Mouse (Mus musculus) olfactory bulb, adult 2 months (tissue): ENCODE measurements around the gene Nploc4. TPM values are rescaled to one million over a fixed set of nuclear protein-coding genes. Genes with fewer than 3 reads are reported as not detected.
A peak's percentile ranks its signal among the peaks of the same experiment; 100 is the strongest.
"Not testable (repeated sequence)": the region's sequence is repeated elsewhere in the genome, so short reads cannot be mapped to it uniquely, and the experiment has no call there.

Experiments used
- H3K27ac ChIP-seq: fragments of 200-500 bp; 2 replicates; pipeline ENCODE4 v1.5.1; 2012; ENCODE audit warnings: low read depth, low read length; ENCODE audit not compliant: insufficient read depth
- H3K4me1 ChIP-seq: fragments of 200-500 bp; 2 replicates; pipeline ENCODE4 v1.6.1; 2012; ENCODE audit warnings: low read length; ENCODE audit not compliant: control insufficient read depth, insufficient read depth
- H3K4me3 ChIP-seq: fragments of 200-500 bp; 2 replicates; pipeline ENCODE4 v1.5.1; 2012; ENCODE audit warnings: mild to moderate bottlenecking, low read depth, low read length, moderate library complexity; ENCODE audit not compliant: insufficient read depth
- CTCF ChIP-seq: fragments of 200-500 bp; IDR thresholded peaks from 2 replicates; pipeline ENCODE4 v1.5.1; 2012; ENCODE audit warnings: low read depth, mild to moderate bottlenecking, low read length, moderate library complexity; ENCODE audit not compliant: insufficient read depth
- POLR2A ChIP-seq: fragments of 200-500 bp; IDR thresholded peaks from 2 replicates; pipeline ENCODE4 v1.6.1; 2012; ENCODE audit warnings: mild to moderate bottlenecking, low read depth, low read length, moderate library complexity; ENCODE audit not compliant: insufficient read depth
- WGBS: fragments of 180-500 bp; shearing (Covaris S2); methylation state at CpG from one replicate; pipeline ENCODE4 v1.1.7; 2018; 5-methylcytosine and 5-hydroxymethylcytosine counted together
- polyA plus RNA-seq: library from polyadenylated mRNA; stranded (reverse); fragments of >200 nt; gene quantifications from 2 replicates; pipeline ENCODE4 v1.2.4, GENCODE M21; 2012; ENCODE audit warnings: low replicate concordance; ENCODE audit not compliant: missing spikeins, insufficient read depth, insufficient read length

The Nploc4 gene
- polyA plus RNA-seq, 1 experiment: not detected

DNA sequence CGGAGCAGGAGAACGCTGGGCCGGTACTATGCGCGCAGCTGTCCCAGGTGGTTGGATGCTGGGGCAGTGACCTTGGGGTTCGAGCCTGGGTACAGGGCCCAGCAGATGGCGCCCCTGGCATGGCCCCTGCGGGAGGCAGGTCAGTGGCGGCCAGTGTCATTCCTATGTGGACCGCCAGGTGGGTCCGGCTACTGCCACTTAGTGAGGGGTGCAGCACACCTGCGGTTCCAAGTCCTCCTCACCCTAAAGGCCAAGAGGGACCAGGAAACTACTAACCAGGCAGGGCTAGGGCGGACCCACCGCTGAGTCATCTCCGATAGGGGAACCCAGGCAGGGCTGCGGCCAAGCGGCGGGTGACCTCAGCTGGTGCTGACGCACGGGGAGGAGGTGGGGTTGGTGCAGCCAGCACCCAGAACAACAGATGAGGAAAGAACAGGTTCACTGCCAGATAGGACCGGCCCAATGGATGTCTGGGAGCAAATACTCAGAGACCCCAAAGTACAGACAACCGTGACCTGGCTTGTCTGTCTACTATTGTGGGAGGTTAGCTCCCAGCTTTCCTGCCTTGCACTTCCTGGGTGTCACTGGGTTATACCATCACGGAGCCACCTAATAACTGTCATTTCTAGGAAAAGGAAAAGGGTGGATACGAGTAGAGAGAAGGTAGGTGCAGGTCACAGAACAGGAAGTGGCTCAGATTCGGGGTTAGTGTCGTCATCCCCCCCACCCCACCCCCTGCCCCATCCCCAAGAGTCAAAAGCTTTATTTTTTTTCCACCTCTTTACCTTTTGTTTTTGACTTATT lies 83.8 kb downstream of the Nploc4 start:
- H3K4me3 ChIP-seq: no peak overlapping the region
- 30% methylated on average over 26 of the region's 26 CpGs for WGBS
- H3K4me1 ChIP-seq: peaks cover 45% of the 10 kb centered on the region
- no peak overlapping the region for H3K27ac ChIP-seq
- TF ChIP-seq POLR2A (no peak), CTCF (peak; percentile 50; the same call in 1 of the 2 replicates)

DNA sequence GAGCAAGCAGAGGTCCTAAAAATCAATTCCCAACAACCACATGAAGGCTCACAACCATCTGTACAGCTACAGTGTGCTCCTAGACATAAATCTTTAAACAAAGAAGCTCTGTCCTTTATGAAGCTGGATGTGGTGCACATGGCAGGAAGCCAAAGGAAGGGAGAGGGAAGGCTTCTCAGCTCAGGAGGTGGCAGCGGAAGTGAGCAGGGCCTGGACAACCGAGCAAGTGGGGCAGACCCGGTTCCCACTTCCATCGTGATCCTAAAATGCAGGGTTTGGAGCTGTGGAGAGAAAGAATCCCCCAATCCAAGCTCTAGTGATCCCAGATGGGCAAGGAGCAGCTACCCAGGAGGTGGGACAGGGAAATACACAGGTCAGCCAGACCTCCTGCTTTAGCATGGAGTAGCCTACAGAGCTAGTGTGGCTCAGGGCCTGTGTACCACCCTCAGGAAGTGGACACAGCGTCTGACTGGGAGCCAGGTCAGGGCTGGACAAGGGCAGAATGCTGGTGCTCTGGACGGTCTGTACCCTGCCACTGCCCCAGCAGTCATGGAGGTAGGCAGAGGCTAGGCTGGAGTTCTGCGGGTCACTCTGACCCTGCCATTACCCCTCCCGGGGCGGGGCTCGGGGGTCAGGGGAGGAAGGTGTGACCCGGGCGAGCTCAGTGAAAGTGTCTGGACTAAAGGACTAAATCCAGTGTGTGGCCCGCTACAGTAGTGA lies 84.8 kb downstream of the Nploc4 start:
- 61% methylated on average over 13 of the region's 13 CpGs for WGBS
- TF ChIP-seq POLR2A (no peak), CTCF (no peak)
- Histone ChIP-seq H3K4me3 (no peak overlapping the region), H3K4me1 (peaks cover 35% of the 10 kb centered on the region), H3K27ac (no peak overlapping the region; the same call in 1 of the 2 replicates)

DNA sequence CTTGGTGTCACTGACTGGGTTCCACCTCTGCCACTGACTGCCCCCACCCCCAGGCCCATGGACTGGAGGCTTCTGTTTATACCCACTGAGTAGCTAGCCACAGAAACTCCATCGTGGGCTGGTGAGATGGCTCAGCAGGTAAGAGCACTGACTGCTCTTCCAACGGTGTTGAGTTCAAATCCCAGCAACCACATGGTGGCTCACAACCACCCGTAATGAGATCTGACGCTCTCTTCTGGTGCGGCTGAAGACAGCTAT lies 85.5 kb downstream of the Nploc4 start:
- 85% methylated on average over 5 of the region's 5 CpGs for WGBS
- H3K4me3 ChIP-seq, H3K27ac ChIP-seq: not testable (repeated sequence)
- H3K4me1 ChIP-seq: peaks cover 31% of the 10 kb centered on the region

DNA sequence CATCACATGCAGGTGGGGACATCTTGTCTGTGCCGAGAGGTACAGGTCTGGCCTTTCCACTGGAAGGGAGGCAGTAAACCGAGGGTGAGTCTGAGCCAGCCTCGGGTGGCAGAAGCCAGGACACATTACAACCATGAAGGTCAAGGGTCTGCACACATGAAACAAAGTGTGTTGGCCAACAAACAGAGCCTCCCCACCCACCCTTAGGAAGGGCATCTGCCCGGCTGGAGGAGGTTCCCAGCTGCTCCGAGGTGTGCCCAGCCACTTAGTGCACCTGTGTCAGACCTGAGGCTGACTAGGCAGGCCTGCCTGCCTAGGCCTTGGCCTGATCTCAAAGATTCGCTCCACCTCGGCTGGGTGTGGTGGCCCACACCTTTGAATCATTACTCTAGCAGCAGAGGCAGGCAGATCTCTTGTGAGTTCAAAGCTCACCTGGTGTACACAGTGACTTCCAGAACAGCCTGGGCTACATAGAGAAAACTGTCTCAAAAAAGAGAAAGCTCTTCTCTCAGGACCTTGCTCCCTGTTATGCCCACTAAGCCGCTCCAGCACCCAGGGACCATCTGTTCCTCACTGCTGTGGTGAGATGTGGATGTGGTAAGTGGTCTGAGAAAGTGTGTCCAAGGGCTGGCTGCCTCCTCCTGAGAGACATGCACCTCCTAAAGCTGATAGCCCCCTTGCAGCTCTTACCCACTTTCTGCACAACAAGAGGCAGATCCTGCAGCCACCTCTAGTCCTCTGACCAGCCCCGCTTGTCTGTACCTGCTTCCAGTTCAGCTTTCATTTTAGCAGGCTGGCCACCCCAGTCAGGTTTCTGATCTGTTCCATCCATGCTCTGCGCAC lies 86.0 kb downstream of the Nploc4 start:
- H3K27ac ChIP-seq: no peak overlapping the region

DNA sequence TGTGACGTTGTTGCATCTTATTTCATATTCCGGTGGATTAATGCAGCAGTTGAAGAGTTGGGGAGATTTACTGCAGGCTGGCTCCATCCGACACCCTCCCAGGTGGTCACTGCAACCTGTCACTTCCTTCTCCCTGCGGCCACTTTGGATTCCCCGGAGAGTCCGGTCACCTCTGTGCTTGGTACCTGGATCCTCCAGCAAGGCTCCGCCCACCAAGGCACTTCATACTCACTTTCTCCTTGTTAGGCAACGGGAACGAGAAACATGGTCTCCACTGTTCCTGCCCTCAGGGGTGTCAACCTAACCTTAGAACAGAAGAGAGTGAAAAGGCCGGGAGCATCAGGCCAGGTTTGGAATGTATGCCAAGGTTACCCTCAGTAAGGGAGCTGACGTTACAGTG lies 86.8 kb downstream of the Nploc4 start:
- Histone ChIP-seq H3K4me1 (peaks cover 28% of the 10 kb centered on the region), H3K4me3 (no peak overlapping the region), H3K27ac (peak overlapping the region; percentile 49)
- WGBS: 33% methylated on average over 11 of the region's 11 CpGs
- TF ChIP-seq POLR2A: no peak
- no peak for TF ChIP-seq CTCF

More for the DNA sequence above, 86.0 kb downstream of the Nploc4 start:
- no peak for TF ChIP-seq POLR2A
- Histone ChIP-seq H3K4me3 (no peak overlapping the region), H3K4me1 (peaks cover 31% of the 10 kb centered on the region)
- 90% methylated on average over 10 of the region's 10 CpGs for WGBS

DNA sequence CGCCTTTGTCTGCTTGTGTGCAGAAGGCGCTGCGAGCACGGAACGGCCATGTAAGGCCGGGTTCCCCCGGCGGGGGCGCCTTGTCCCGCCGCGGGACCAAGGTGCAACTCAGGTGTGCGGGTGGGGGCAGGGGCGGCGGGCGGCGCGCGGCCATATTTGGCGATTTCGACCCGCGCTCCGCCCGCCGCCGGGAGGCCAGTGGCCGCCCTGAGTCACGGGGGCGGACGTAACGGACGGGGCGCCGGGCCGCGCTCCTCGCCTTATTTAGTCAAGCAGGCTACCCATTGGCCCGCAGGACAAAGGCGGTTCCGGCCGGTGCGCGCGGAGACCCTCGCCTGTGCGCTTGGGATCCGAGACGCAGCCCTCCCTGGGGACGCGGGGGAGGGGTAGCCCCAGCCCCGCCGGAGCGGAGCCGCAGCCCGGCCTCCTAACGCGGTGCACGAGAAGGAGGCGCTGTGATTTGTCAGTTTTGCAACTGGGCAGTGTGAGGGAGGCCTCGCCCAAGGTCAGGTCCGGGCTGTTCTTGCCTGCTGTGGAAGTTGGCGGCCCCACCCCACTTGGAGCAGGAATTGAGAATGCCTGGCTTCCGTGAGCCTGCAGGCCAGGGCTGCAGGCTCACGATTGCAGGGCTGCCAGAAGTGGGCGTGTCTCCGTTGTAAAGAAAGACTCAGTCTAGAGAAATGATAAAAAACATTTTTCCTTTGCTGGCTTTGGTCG lies 87.4 kb downstream of the Nploc4 start:
- H3K4me3 ChIP-seq: peak overlapping the region; percentile 94
- WGBS: 1% methylated on average over 68 of the region's 68 CpGs
- peaks cover 30% of the 10 kb centered on the region for H3K4me1 ChIP-seq
- H3K27ac ChIP-seq: peak overlapping the region; percentile 95
- TF ChIP-seq POLR2A (peak; percentile 47; the same call in 1 of the 2 replicates), CTCF (0 out of 2 replicates have a peak, but pooled peaks have one; percentile 3)

DNA sequence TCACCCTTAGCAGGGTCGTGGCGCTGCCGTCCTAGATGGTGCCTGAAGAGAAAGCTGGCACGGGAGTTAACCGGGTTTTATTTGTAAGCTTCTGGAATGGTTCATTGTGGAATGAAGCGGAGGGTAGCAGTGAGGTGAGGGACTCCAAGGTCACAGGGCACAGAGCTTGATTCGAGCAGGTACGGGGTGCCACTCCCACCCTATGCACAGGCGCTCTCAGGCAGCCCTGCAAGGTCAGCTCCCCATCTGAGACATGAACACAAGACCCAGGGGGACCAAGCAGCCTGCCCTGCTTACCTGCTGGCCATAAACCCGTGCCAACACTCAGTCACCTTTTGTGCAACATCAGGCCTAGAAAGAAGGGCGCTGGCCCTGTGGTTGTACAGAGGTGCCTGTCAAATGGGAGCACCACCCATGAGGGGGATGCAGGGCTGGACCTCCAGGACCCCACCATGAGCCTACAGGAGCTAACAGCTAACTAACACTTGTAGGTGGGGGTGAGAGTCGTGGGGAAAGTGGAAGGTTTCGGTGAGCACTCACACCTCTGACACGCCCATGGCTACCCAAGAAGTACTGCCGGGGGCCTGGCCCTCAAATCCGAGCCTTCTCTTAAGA lies 88.0 kb downstream of the Nploc4 start:
- no peak for TF ChIP-seq POLR2A
- no peak for TF ChIP-seq CTCF
- WGBS: 0% methylated on average over 16 of the region's 16 CpGs
- Histone ChIP-seq H3K27ac (peak overlapping the region; percentile 95), H3K4me1 (peaks cover 30% of the 10 kb centered on the region), H3K4me3 (peak overlapping the region; percentile 94)

DNA sequence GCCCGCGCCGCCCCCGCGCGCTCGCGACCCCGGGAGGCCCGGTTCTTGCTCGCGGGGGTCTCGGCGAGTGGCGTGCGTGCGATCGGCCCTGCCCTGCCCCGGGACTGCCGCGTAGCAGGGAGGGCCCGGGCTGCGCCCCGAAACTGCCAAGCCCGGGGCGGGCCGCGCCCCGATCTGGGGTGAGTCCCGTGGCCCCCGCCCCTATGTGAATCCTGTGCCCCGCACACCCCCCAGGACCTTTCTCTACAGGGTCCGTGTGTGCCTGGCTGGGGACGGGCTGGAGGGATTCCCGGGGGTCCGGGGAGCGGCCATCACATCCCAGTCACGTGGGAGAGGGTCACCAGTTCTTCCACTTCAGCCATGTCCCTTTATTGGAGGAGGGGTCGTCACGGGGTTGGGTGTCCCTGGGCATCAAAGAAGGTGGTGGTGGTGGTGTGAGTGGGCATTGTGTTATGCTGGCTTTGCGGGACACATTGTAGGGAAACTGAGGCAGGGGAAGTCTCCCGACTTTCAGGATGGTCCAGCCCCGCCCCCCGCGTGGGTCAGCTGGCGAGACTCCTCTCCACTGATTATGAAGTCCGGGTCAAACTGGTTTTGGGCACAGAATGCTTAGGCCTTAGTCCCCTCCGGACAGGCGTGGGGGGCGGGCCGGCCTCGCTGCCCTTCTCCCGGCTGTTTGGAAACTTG lies 88.7 kb downstream of the Nploc4 start:
- Histone ChIP-seq H3K27ac (peak overlapping the region; percentile 95), H3K4me1 (peaks cover 29% of the 10 kb centered on the region), H3K4me3 (peak overlapping the region; percentile 94)
- 2% methylated on average over 36 of the region's 53 CpGs for WGBS
- no peak for TF ChIP-seq POLR2A
